Mouse (Mus musculus) intestine, postnatal 0 days (tissue): ENCODE measurements around the gene Cxadr. TPM values are rescaled to one million over a fixed set of nuclear protein-coding genes. Genes with fewer than 3 reads are reported as not detected.
"Not testable (repeated sequence)": the region's sequence is repeated elsewhere in the genome, so short reads cannot be mapped to it uniquely, and the experiment has no call there.

Experiments used
- ATAC-seq: fragments of 200-750 bp; cut with Nextera tagmentation; 2 replicates; pipeline ENCODE4 v1.8.0; 2017; ENCODE audit warnings: mild to moderate bottlenecking, moderate TSS enrichment, moderate library complexity
- H3K27ac ChIP-seq: fragments of 300-500 bp; sonication (generic); 2 replicates; pipeline ENCODE4 v1.5.1; 2014; ENCODE audit warnings: mild to moderate bottlenecking, low read depth, low read length, moderate library complexity
- H3K27me3 ChIP-seq: fragments of 300-500 bp; sonication (generic); replicated peaks from 2 replicates; pipeline ENCODE4 v1.6.1; 2014; ENCODE audit warnings: low read length, mixed read lengths; ENCODE audit not compliant: control insufficient read depth, insufficient read depth
- H3K36me3 ChIP-seq: fragments of 300-500 bp; sonication (generic); 2 replicates; pipeline ENCODE4 v1.6.1; 2014; ENCODE audit warnings: mild to moderate bottlenecking, moderate library complexity; ENCODE audit not compliant: control insufficient read depth, insufficient read depth
- H3K4me1 ChIP-seq: fragments of 300-500 bp; sonication (generic); replicated peaks from 2 replicates; pipeline ENCODE4 v1.6.1; 2014; ENCODE audit warnings: antibody characterized with exemption, low read length, mixed read lengths; ENCODE audit not compliant: control insufficient read depth, insufficient read depth
- H3K4me2 ChIP-seq: fragments of 300-500 bp; sonication (generic); replicated peaks from 2 replicates; pipeline ENCODE4 v1.6.1; 2014; ENCODE audit warnings: low read depth, mild to moderate bottlenecking, moderate library complexity
- H3K4me3 ChIP-seq: fragments of 300-500 bp; sonication (generic); 2 replicates; pipeline ENCODE4 v1.5.1; 2014; ENCODE audit warnings: low read depth, low read length
- H3K9ac ChIP-seq: fragments of 300-500 bp; sonication (generic); 2 replicates; pipeline ENCODE4 v1.6.1; 2014; ENCODE audit warnings: mild to moderate bottlenecking, low read depth, low read length
- H3K9me3 ChIP-seq: fragments of 300-500 bp; sonication (generic); 2 replicates; pipeline ENCODE4 v1.6.1; 2016; ENCODE audit warnings: mixed run types; ENCODE audit not compliant: control insufficient read depth
- CTCF ChIP-seq: sonication (generic); IDR thresholded peaks from 2 replicates; pipeline ENCODE4 v1.5.1; 2016; ENCODE audit warnings: low read depth, mild to moderate bottlenecking, control low read depth, antibody characterized with exemption, moderate library complexity
- WGBS: fragments of 180-500 bp; shearing (Covaris S2); extraction: QIAGEN DNeasy Blood & Tissue Kit; methylation state at CpG from one replicate; pipeline ENCODE4 v1.1.7; 2014; 5-methylcytosine and 5-hydroxymethylcytosine counted together
- polyA plus RNA-seq: library from polyadenylated mRNA; unstranded; fragments of >200 nt; fragmentation: Nextera tagmentation; extraction: Ambion mirVana; gene quantifications from 2 replicates; pipeline ENCODE4 v1.2.1, GENCODE M21; 2015

Gene Cxadr
- polyA plus RNA-seq, 1 experiment from 2014 or later: 55.9 TPM

DNA sequence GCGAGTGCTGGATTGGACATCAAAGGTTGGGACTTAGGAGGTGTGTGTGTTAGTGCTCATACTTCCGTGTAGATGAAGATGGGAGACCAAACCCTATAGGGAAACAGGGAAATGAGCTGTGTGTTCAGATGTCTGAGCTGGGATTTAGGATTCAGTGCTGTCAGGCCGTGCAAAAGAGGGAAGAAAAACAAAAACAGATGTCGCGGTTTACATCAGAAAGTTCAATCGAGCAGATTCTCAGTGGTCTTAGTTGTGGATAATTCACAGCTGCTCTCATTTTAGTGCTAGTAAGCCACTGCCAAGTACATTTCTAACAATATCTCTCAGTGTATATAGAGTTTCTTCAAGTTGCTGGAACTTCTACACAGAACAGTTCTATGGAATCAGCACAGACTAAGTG is 42.5 kb downstream of the Cxadr start:
- ATAC-seq: no peak
- no peak overlapping the region for H3K9ac ChIP-seq
- no peak overlapping the region for H3K27ac ChIP-seq
- H3K4me1 ChIP-seq: no peaks in the 10 kb centered on the region
- peaks cover 11% of the 10 kb centered on the region for H3K36me3 ChIP-seq
- no peaks in the 10 kb centered on the region for H3K9me3 ChIP-seq
- no peak overlapping the region for H3K4me3 ChIP-seq
- no peak for TF ChIP-seq CTCF
- H3K27me3 ChIP-seq: no peaks in the 10 kb centered on the region
- H3K4me2 ChIP-seq: no peak overlapping the region
- WGBS: 57% methylated on average over 6 of the region's 6 CpGs

DNA sequence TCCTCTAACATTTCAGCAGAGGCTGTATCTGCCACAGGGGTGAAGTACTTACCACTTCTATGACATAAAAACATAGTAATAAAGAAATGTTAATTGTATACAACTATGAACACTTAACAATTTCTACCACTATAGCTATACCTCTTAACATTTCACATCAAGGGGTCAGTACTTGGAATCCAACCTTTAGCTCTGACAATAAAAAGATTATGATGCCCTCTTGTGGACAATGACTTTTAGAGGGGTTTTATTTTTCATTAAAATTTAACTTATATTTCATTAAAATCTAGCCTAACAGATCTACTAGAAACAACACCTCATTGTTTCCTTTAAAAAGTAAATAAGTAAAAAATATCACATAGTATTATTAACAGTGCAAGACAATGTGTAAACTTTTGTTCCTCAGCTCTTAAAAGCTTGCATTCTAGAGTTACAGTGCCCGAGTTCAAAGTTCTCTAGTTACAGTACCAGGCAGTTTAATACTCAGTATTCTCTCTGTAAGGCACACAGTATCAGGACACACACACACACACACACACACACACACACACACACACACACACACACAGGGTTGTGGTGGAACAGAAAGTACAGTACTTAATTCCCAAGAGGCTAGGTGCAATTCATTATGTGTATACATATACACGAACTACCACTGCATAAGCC is 45.5 kb downstream of the Cxadr start:
- no peak overlapping the region for H3K4me2 ChIP-seq
- no peak overlapping the region for H3K27ac ChIP-seq
- no peaks in the 10 kb centered on the region for H3K27me3 ChIP-seq
- TF ChIP-seq CTCF: peak; percentile 34
- 77% methylated on average over 2 of the region's 2 CpGs for WGBS
- no peak overlapping the region for H3K4me3 ChIP-seq
- no peaks in the 10 kb centered on the region for H3K9me3 ChIP-seq
- 0 out of 2 replicates have a peak, but pooled peaks have one; percentile 49 for ATAC-seq
- H3K36me3 ChIP-seq: peaks cover 12% of the 10 kb centered on the region; the same call in 1 of the 2 replicates
- no peak overlapping the region for H3K9ac ChIP-seq
- H3K4me1 ChIP-seq: no peaks in the 10 kb centered on the region

DNA sequence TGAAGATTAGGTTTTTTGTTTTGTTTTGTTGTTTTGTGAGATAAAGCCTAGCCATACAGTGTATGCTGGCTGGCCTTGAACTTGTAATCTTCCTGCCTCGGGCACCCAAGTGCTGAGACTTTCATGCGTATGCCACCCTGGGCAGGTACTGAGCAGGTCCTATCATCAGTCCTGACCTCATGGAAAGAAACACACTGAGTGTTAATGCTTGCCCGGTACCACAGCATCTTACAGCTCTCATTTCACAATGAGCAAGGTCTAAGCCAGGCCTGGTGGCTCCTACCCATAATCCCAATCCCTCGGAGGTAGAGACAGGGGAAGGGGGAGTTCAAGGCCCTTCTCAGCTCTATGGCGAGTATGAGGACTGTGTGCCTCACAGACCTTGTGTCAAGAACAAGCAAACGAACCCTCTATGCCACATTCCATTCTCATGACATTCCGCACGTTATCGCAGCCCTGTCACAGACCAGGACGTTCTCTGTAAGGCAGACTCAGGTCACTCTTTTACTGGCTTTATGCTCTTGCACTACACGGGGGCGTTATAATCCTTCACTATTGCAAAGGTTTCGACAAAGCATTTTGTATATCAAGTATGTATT is 46.1 kb downstream of the Cxadr start:
- no peak for TF ChIP-seq CTCF
- WGBS: 66% methylated on average over 13 of the region's 13 CpGs
- Histone ChIP-seq H3K36me3 (peaks cover 12% of the 10 kb centered on the region; the same call in 1 of the 2 replicates), H3K4me1 (no peaks in the 10 kb centered on the region), H3K27ac (no peak overlapping the region), H3K4me3 (no peak overlapping the region), H3K4me2 (no peak overlapping the region), H3K9me3 (no peaks in the 10 kb centered on the region), H3K9ac (no peak overlapping the region), H3K27me3 (no peaks in the 10 kb centered on the region)
- ATAC-seq: 0 out of 2 replicates have a peak, but pooled peaks have one; percentile 8

DNA sequence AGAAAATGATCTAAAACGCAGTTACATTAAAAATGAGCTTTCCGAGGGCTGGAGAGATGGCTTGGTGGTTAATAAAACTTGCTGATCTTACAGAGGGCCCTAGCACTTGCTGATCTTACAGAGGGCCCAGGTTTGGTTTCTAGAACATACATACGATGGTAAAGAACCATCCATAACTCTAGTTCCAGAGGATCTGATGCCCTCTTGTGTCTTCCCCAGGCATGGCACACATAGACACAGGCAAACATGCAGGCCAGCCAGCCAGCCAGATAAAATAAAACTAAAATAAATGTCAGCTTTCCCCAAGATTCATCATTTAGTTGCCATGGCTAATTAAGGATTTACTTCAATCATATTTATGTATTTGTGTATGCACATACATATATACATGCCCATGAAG is 56.5 kb downstream of the Cxadr start:
- H3K4me1 ChIP-seq: no peaks in the 10 kb centered on the region
- H3K4me3 ChIP-seq: no peak overlapping the region
- H3K9ac ChIP-seq: no peak overlapping the region
- H3K9me3 ChIP-seq: no peaks in the 10 kb centered on the region
- peaks cover 22% of the 10 kb centered on the region for H3K36me3 ChIP-seq
- ATAC-seq: no peak
- H3K27me3 ChIP-seq: no peaks in the 10 kb centered on the region
- 91% methylated on average over 3 of the region's 3 CpGs for WGBS
- TF ChIP-seq CTCF: peak; percentile 64
- H3K4me2 ChIP-seq: no peak overlapping the region
- no peak overlapping the region for H3K27ac ChIP-seq

DNA sequence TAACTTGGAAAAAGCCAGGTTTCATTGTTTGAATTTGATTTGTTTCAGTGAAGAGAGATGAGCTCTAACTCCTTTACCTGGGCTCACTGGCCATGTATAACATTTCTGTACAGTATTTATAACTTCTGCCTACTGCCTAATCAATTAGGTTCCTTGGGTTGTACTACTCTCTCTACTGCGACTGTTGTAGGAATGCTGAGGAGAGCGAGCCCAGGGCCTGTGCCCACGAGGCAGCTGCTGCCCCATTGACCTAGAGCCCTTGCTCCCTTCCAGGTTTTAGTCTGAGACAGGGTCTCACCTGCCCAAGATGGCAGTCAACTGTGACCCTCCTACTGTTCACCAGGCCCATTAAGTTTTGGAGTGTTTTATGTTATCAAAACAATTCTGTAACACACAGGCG is 60.2 kb downstream of the Cxadr start:
- Histone ChIP-seq H3K27ac (no peak overlapping the region), H3K9me3 (no peaks in the 10 kb centered on the region), H3K4me3 (no peak overlapping the region), H3K9ac (no peak overlapping the region), H3K4me1 (no peaks in the 10 kb centered on the region), H3K27me3 (no peaks in the 10 kb centered on the region), H3K36me3 (peaks cover 37% of the 10 kb centered on the region), H3K4me2 (no peak overlapping the region)
- WGBS: 93% methylated on average over 4 of the region's 4 CpGs
- no peak for ATAC-seq
- TF ChIP-seq CTCF: no peak

DNA sequence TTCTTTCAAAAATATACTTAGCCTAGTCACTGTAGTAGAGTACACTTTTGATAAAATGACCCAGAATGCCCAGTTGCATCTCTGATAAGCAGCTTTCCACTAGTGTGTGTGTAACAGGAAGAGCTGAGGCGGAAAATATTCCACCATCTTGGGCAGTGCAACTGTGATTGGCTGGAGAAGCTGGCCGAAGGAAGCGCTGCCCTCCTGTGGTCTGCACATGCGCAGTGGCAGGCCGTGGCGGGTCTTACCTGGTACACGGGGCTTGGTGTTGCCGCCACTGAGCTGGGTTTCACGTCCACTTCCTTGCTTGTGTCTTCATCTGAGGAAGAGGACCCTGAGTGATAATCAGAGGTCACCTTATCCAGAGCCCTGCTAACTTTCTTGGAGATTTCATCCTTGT is 63.3 kb downstream of the Cxadr start:
- ATAC-seq, H3K4me1 ChIP-seq, H3K4me2 ChIP-seq, H3K4me3 ChIP-seq, H3K27me3 ChIP-seq, H3K9ac ChIP-seq, H3K27ac ChIP-seq, H3K9me3 ChIP-seq: not testable (repeated sequence)
- peaks cover 38% of the 10 kb centered on the region for H3K36me3 ChIP-seq
- peak; percentile 17; the same call in 1 of the 2 replicates for TF ChIP-seq CTCF
- 92% methylated on average over 9 of the region's 9 CpGs for WGBS
